In the genomic region with DNA sequence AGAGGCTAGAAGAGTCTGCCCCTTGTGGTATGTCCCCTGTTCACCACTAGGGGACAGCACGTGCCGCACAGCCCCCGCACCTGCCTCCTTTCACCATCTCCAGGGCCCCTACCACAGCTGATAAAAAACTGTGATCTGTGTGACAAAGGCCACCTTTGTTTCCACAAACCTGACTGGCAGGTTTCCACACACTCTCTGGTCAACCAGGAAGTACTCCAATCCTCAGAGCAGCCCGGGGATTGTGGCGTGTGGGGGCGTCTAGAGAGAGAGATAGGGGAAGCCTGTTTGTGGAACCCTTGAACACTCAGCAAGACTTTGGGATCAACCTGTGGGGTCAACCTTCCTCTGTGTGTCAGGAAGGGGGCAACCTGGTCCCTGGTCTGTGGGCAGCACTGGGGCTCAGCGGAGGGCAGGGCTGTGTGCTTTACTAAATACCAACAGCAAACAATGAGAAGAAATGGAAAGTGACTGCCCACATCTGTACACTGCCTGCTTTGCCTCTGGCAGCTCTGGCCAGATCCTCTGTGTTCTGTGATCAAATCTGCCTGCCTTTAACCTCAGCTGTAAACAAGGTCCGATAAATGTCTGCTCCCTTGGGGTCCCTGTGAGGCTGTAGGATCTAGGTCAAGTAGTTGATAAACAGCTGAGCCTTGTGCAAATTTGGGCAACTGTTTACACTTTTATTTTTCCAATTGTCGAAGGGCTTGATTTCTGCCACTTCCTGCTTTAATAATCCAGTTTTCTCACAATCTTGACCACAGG, we compare ENCODE assay signal across 8 mouse cellular contexts. TPM values are rescaled to one million over a fixed set of nuclear protein-coding genes. Genes with fewer than 3 reads are reported as not detected.
A peak's percentile ranks its signal among the peaks of the same experiment; 100 is the strongest.
DNase-seq lines count a peak whose midpoint lies in the region; ATAC-seq and TF ChIP-seq lines count a peak whose summit lies in the region.

No protein-coding gene starts in this region.

- no peaks in the 10 kb centered on the region for H3K36me3 ChIP-seq in heart, embryonic 15.5 days
- H3K36me3 ChIP-seq in heart, postnatal 0 days (replicated peaks; ENCODE audit: control insufficient read depth, insufficient read depth, low read length), result 0 out of 2 replicates have a peak, but pooled peaks cover 3% of the 10 kb centered on the region
- H3K36me3 ChIP-seq in limb, embryonic 12.5 days, result peaks cover 12% of the 10 kb centered on the region

- H3K4me2 ChIP-seq in heart, embryonic 15.5 days, result no peak overlapping the region
- no peak overlapping the region for H3K4me2 ChIP-seq in heart, postnatal 0 days (ENCODE audit: low read depth, low read length)
- H3K4me2 ChIP-seq in limb, embryonic 12.5 days, result no peak overlapping the region

- ATAC-seq in heart, embryonic 15.5 days (replicated peaks; ENCODE audit: insufficient number of reproducible peaks, insufficient read depth, low FRiP score, low read depth), result no peak
- ATAC-seq in heart, postnatal 0 days (ENCODE audit: insufficient read depth, low read depth), result no peak
- peak; percentile 26; the same call in 1 of the 2 replicates for ATAC-seq in limb, embryonic 12.5 days (ENCODE audit: insufficient number of reproducible peaks, insufficient read depth, low FRiP score, low TSS enrichment, low read depth)

- no peak for TF ChIP-seq POLR2A in brain, embryonic 14.5 days (IDR thresholded peaks at IDR 0.05; ENCODE audit: borderline replicate concordance, extremely low read depth, insufficient read depth, insufficient read length, poor library complexity, severe bottlenecking)

- TF ChIP-seq EP300 in heart, postnatal 0 days (IDR thresholded peaks at IDR 0.05; ENCODE audit: low read depth), result no peak

- H3K4me3 ChIP-seq in heart, embryonic 15.5 days, result no peak overlapping the region
- no peak overlapping the region for H3K4me3 ChIP-seq in heart, postnatal 0 days (ENCODE audit: low read depth, low read length)
- no peak overlapping the region for H3K4me3 ChIP-seq in limb, embryonic 12.5 days (replicated peaks)

- DNase-seq in heart, adult 8-10 months (ENCODE audit: low spot score), result no peak
- peak; percentile 52 for DNase-seq in brain, embryonic 14.5 days (ENCODE audit: low read depth)
- DNase-seq in heart, postnatal 0 days (ENCODE audit: low spot score), result no peak
- DNase-seq in naive thymus-derived CD4-positive, alpha-beta T cell, adult 2 months (ENCODE audit: low read depth), result peak; percentile 70
- peak; percentile 68 for DNase-seq in yolk sac, embryonic 10.5 days (ENCODE audit: low spot score)
- no peak for DNase-seq in spleen, adult 12 weeks (ENCODE audit: low spot score)

- peak overlapping the region; percentile 33; the same call in 1 of the 2 replicates for H3K27ac ChIP-seq in heart, embryonic 15.5 days
- no peak overlapping the region for H3K27ac ChIP-seq in heart, postnatal 0 days (ENCODE audit: low read depth)
- 0 out of 2 replicates have a peak overlapping the region, but pooled peaks have one; percentile 23 for H3K27ac ChIP-seq in limb, embryonic 12.5 days

- H3K9me3 ChIP-seq in heart, embryonic 15.5 days (replicated peaks), result no peaks in the 10 kb centered on the region
- no peaks in the 10 kb centered on the region for H3K9me3 ChIP-seq in heart, postnatal 0 days (replicated peaks; ENCODE audit: control insufficient read depth, low read length)
- no peaks in the 10 kb centered on the region for H3K9me3 ChIP-seq in limb, embryonic 12.5 days

- peak; percentile 75 for TF ChIP-seq CTCF in brain, embryonic 14.5 days (IDR thresholded peaks at IDR 0.05; ENCODE audit: borderline replicate concordance, extremely low read depth, insufficient read depth, insufficient read length)
- TF ChIP-seq CTCF in heart, postnatal 0 days (IDR thresholded peaks at IDR 0.05; ENCODE audit: low read depth), result peak; percentile 46; the same call in 1 of the 2 replicates

- H3K4me1 ChIP-seq in heart, embryonic 15.5 days (replicated peaks), result peaks cover 27% of the 10 kb centered on the region
- H3K4me1 ChIP-seq in heart, postnatal 0 days (ENCODE audit: control insufficient read depth, insufficient read depth), result peaks cover 15% of the 10 kb centered on the region
- H3K4me1 ChIP-seq in limb, embryonic 12.5 days (replicated peaks), result peaks cover 12% of the 10 kb centered on the region

- no peak overlapping the region for H3K9ac ChIP-seq in heart, embryonic 15.5 days
- H3K9ac ChIP-seq in heart, postnatal 0 days (replicated peaks; ENCODE audit: low read depth, low read length), result no peak overlapping the region
- no peak overlapping the region for H3K9ac ChIP-seq in limb, embryonic 12.5 days (replicated peaks)

- WGBS in heart, embryonic 15.5 days, result 31% methylated on average over 9 of the region's 9 CpGs
- WGBS in heart, postnatal 0 days, result 29% methylated on average over 9 of the region's 9 CpGs
- WGBS in limb, embryonic 12.5 days, result 37% methylated on average over 9 of the region's 9 CpGs

- H3K27me3 ChIP-seq in heart, embryonic 15.5 days, result no peaks in the 10 kb centered on the region
- no peaks in the 10 kb centered on the region for H3K27me3 ChIP-seq in heart, postnatal 0 days (ENCODE audit: control insufficient read depth, insufficient read depth, low read length)
- no peaks in the 10 kb centered on the region for H3K27me3 ChIP-seq in limb, embryonic 12.5 days

RNA-seq across cellular contexts. Expression of gene Dtx4, which starts 12.9 kb away (rescaled TPM):
- polyA plus RNA-seq in heart, embryonic 15.5 days (2015; fragmentation: Nextera tagmentation; extraction: Ambion mirVana), result 2.5 and 4.5 TPM in 2 replicates
- total RNA-seq in heart, adult 8-10 months (2022), result 1 to 10 TPM; 4.1 to 5.4 (median 4.7) TPM
- 23.5 and 50.1 TPM in 2 replicates for polyA plus RNA-seq in brain, embryonic 14.5 days (2012; rRNA removed)
- 1.5 and 3.8 TPM in 2 replicates for total RNA-seq in heart, postnatal 0 days (2014; rRNA removed; ENCODE audit: low replicate concordance)
- 1.2 and 1.3 TPM in 2 replicates for polyA plus RNA-seq in heart, postnatal 0 days (2015; fragmentation: Nextera tagmentation; extraction: Ambion mirVana)
- polyA plus RNA-seq in limb, embryonic 12.5 days (2016; fragmentation: Nextera tagmentation; extraction: Ambion mirVana), result 5.2 and 5.6 TPM in 2 replicates

RNA-seq across cellular contexts. Expression of gene Mpeg1, which starts 27.8 kb away (rescaled TPM):
- 0.54 and 0.72 TPM in 2 replicates for polyA plus RNA-seq in heart, embryonic 15.5 days (2015; fragmentation: Nextera tagmentation; extraction: Ambion mirVana)
- 10 to 100 TPM in 1 of 4 experiments, 1 to 10 TPM in 3; 5.5 to 14.8 (median 6.2) TPM for total RNA-seq in heart, adult 8-10 months (2022)
- polyA plus RNA-seq in brain, embryonic 14.5 days (2012; rRNA removed), result 1.9 and 2.8 TPM in 2 replicates
- total RNA-seq in heart, postnatal 0 days (2014; rRNA removed; ENCODE audit: low replicate concordance), result 0.46 and 3.6 TPM in 2 replicates
- 0.36 and 0.37 TPM in 2 replicates for polyA plus RNA-seq in heart, postnatal 0 days (2015; fragmentation: Nextera tagmentation; extraction: Ambion mirVana)
- polyA plus RNA-seq in limb, embryonic 12.5 days (2016; fragmentation: Nextera tagmentation; extraction: Ambion mirVana), result 0.22 and 0.25 TPM in 2 replicates

RNA-seq across cellular contexts. Expression of gene Fam111a, which starts 57.2 kb away (rescaled TPM):
- 16.6 and 17.3 TPM in 2 replicates for polyA plus RNA-seq in heart, embryonic 15.5 days (2015; fragmentation: Nextera tagmentation; extraction: Ambion mirVana)
- total RNA-seq in heart, adult 8-10 months (2022), result 1 to 10 TPM; 2.6 to 6.7 (median 3.8) TPM
- 5.0 and 6.4 TPM in 2 replicates for polyA plus RNA-seq in brain, embryonic 14.5 days (2012; rRNA removed)
- total RNA-seq in heart, postnatal 0 days (2014; rRNA removed; ENCODE audit: low replicate concordance), result 8.4 and 9.3 TPM in 2 replicates
- 6.6 and 8.6 TPM in 2 replicates for polyA plus RNA-seq in heart, postnatal 0 days (2015; fragmentation: Nextera tagmentation; extraction: Ambion mirVana)
- 18.4 and 20.2 TPM in 2 replicates for polyA plus RNA-seq in limb, embryonic 12.5 days (2016; fragmentation: Nextera tagmentation; extraction: Ambion mirVana)

Comparison
In these comparisons a context has a peak if more than half of its experiments do, and no peak if none do; other contexts are left out.
1. DNase-seq: peak in brain, embryonic 14.5 days (single experiment), naive thymus-derived CD4-positive, alpha-beta T cell, adult 2 months (single experiment) and yolk sac, embryonic 10.5 days (single experiment); none in heart, adult 8-10 months (single experiment), heart, postnatal 0 days (single experiment) and spleen, adult 12 weeks (single experiment).